Mouse (Mus musculus): ENCODE results near the gene Dpm1. TPM values are rescaled to one million over a fixed set of nuclear protein-coding genes. Genes with fewer than 3 reads are reported as not detected.
A peak's percentile ranks its signal among the peaks of the same experiment; 100 is the strongest.

Dpm1 gene
- 21.8 and 24.6 TPM in 2 replicates for polyA plus RNA-seq (2012; rRNA removed)

DNA sequence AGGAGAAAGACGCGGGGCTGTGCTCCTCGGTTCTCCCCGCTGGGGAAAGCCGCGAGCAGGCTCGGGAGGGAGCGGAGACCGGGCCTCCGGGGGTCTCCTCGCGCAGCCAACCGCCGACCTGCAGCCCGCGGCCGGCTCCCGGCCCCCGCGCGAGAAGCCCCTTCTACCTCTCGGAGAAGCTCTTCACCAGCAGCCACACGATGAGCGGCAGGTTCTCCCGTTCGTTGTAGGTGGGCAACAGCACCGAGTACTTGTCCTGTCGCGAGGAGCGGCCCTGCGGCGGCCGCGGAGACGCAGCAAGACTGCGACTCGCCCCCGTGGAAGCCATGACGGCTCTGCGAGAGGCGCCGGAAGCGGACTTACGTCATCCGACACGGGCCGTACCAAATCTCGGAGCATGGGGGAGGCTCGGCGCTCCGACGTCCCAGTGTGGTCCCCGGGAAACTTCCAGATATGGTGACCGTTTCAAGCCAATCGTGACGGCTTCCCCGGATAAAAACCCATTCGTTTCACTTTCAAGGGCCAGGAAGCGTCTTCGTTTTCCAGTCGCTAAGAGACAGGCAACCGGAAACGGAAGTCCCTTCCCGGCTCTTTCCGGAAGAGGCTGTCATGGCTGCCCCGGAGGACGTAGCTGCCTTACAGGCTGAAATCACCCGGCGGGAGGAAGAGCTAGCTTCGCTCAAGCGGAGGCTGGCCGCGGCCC lies at the start of gene Dpm1, which contains the start of the genes Gm20716 and Mocs3:
Dpm1 (minus strand) TSS at position 566 of the 703 bp plus-strand sequence.
Gm20716 (minus strand) TSS at position 339 of the 703 bp plus-strand sequence.
Mocs3 (plus strand) TSS at position 597 of the 703 bp plus-strand sequence.
- peak; percentile 74 to 89 for DNase-seq (ENCODE audit: extremely low spot score in 1 of 2, low spot score in 1 of 2)

DNA sequence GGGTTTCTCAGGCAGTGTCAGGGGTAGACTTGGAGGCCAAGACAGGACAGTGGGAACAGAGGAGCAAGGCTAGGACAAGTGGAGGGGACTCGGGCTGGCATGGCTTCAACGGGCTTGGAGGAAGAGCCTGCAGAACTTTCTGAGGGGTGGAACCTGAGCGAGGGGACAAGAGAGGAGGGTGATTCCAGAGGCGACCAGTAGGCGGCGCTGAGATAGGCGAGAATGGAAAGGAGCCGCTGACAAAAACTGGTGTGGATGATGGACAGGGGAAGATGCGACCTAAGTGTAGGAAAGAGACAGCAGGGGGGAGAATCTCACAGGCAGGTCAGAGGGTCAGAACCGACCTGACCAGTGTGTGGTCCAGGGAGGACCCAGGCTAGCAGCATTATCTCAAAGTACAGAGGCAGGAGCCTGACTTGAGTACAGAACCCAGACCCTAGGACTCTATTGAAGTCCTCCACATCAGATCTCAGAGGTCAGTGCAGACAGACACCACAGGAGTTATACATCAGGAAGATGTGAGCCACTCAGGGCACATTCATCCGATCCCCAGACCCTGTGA lies 44.1 kb upstream of the Dpm1 start:
- DNase-seq (ENCODE audit: extremely low spot score in 1 of 2, low spot score in 1 of 2) = peak in 1 of 2 experiments; percentile 84

GRCm38 (mm10) chr2:168273387-168273786 lies 43.0 kb upstream of the Dpm1 start:
- DNase-seq (ENCODE audit: extremely low spot score in 1 of 2, low spot score in 1 of 2) = no peak

DNA sequence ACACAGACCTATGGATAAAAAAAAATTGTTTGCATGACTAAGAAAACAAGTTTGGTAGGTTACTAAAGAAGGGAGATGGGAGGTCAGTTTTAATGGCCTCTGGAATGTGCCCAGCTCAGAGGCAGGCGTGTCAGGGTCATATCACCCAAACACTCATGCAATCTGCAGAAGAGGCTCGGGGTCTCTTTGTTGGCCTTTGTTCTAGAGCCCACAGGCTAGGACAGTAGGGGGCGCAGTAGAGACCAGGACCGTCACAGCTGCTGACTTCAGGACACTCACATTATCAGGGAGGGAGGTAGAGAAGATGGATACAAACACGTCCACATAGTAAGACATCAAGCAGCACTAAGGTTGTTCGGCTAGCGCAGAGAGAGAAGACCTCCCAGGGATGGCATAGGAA lies 37.6 kb upstream of the Dpm1 start:
- DNase-seq (ENCODE audit: extremely low spot score in 1 of 2, low spot score in 1 of 2) = no peak

DNA sequence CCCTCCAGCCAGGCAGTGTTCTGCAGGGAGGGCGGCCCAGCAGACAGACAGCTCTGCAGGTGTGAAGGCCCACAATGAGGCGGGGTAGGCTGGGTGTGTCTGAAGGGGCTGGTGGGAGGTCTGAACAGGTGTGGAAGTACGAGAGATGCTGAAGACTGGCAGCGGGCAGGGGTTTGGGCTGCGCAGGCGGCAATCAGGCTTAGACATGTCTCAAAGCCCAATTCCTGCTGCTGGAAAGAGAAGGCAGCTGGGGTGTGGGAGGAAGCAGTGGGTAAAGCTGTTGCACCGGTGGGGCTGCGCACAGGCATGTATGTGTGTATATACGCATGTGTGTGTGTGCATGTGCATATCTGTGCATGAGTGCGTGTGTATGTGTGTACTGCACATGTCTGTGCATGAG lies 30.5 kb upstream of the Dpm1 start:
- DNase-seq (ENCODE audit: extremely low spot score in 1 of 2, low spot score in 1 of 2) = peak; percentile 61 to 75

DNA sequence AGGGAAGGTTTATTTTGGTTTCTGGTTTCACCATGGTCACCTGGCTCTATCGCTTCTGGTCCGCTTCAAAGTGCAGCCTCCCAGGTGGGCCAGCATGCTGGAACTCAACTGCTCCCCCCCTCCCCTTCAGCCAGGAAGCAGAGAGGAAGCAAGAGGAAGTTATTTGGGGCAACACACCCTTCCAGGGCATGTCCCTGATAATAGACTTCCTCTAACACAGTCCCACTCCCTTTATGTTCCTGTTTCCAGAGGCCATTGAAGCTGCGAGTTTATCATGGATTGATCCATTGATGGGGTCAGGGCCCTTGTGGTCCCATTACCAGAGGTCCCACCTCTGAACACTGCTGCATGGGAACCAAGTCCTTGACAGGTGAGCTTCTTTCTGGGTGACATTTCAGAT lies 29.7 kb upstream of the Dpm1 start:
- no peak for DNase-seq (ENCODE audit: extremely low spot score in 1 of 2, low spot score in 1 of 2)

- no peak for DNase-seq (ENCODE audit: extremely low spot score in 1 of 2, low spot score in 1 of 2)
Observed at GRCm38 (mm10) chr2:168259046-168259445, 28.7 kb upstream of the Dpm1 start.

GRCm38 (mm10) chr2:168257188-168257587 lies 26.8 kb upstream of the Dpm1 start:
- no peak for DNase-seq (ENCODE audit: extremely low spot score in 1 of 2, low spot score in 1 of 2)

DNA sequence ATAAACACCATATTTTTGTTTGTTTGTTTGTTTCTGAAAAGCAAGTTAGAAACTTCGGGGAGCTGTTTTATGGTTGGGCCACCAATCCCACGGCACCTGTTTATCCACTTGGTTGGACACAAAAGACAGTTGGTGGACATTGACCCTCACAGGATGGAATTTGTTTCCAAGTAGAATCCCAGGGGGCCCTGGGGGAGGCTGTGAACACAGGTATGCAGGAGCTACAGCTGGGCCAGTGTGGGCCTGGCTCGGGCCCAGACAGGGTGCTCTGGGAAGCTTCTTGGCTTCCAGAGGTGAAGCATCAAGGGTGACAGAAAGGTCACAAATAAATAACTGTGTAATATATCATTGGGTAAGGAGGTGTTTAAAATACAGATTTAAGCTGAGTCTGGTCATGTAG lies 26.1 kb upstream of the Dpm1 start:
- DNase-seq (ENCODE audit: extremely low spot score in 1 of 2, low spot score in 1 of 2) = no peak

DNA sequence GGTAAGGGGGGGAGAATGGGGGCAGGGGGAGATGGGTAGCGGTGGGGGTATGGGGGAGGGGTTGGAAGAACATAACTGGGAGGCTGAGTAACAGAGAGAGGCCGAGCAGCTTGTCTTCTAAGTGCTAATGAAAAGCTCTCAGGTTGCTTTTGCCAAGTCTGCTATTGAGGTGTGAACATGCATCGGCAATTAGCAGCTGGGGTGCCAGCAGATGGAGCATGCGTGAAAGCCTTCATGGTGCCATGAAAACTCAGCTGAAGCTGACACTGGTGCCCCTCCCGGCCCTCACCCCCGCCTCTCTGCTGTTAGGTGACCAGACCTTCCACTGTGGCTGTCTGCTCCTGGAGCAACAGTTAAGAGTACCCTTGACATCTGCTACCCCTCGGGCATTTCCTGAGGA lies 23.4 kb upstream of the Dpm1 start:
- DNase-seq (ENCODE audit: extremely low spot score in 1 of 2, low spot score in 1 of 2) = peak; percentile 28 to 63

DNA sequence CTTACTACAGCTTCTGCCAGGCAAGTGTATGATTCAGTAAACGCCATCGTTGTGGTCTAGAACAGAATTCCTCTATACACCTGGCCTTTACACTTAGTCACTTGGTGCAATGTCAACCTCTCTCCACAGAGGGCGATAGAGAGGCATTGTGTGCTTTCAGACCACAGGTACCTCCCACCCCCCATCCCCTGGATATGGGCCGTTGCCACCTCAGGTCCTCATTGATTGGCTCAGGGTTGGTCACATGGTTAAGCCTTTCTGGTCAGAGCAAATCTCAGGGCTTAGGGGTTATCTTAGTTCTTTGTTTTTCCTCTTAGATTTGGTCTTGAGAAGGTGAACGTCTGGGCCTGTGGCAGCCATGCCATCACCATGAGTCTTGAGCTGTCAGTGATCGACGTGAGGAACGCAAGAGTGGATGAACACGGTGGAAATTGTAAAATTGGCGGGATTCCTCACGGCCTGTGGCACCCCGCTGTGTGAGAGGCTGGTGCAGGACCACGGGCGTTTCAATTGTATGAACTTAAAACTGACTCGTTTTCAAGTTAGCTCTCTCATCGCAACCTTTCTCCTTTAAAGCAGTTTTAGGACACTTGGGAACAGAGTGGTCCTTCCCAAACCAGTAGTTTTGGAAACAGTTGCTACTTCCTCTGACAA lies 22.4 kb upstream of the Dpm1 start:
- DNase-seq (ENCODE audit: extremely low spot score in 1 of 2, low spot score in 1 of 2) = peak in 1 of 2 experiments; percentile 54

- peak; percentile 73 to 97 for DNase-seq (ENCODE audit: extremely low spot score in 1 of 2, low spot score in 1 of 2)
Observed at GRCm38 (mm10) chr2:168250270-168250669, 19.9 kb upstream of the Dpm1 start.

GRCm38 (mm10) chr2:168248856-168249245 lies 18.5 kb upstream of the Dpm1 start:
- no peak for DNase-seq (ENCODE audit: extremely low spot score in 1 of 2, low spot score in 1 of 2)

DNA sequence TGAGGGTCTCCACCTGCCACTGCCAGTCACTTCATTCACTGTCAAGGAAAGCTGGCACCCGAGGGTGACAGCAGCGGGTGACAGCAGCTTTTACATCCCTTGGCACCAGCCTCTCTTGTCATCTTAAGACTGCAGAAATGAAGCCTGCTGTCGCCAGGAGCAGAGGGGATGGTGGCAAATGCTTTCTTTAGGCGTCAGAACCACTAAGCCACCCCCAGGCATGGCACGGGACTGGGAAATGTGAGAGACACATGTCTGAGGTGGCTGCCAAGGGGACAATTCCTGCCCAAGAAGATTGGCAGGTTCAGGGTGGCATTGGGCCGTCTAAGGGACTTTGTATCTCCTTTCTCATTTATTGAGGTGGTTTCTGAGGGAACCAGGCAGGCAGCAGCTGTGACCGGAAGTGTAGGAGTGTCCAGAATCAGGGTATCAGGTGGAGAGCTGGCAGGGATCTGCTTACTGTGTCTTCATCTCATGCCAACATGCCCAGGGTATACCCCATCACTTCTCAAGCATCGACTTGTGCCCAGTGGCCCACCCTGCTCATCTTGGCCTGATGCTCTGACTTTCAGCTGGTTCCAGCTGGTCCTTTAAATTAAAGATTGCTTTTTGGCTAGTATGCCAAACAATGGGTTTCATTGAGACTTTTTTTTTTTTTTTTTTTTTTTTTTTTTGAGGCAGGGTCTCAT lies 17.9 kb upstream of the Dpm1 start:
- DNase-seq (ENCODE audit: extremely low spot score in 1 of 2, low spot score in 1 of 2) = no peak

DNA sequence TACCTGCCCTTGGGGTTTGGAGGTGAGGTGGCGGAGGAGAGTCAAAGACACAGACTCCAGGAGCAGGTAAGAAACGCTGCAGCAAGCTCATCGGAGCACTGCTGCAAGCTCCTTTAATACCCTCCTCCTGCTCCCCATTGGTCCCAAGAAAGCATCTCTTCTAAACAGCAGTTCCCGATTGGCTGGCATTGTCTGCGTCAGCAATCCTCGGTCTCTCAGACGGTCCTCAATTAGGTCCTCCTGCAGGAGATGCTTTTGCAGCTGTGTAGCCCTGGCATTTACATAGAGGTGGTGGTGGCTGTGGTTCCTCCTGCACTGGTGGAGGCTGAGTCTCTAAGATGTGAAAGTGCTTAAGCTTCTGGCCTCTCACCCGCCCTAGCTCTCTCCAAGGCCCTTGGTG lies 15.2 kb upstream of the Dpm1 start:
- no peak for DNase-seq (ENCODE audit: extremely low spot score in 1 of 2, low spot score in 1 of 2)

DNA sequence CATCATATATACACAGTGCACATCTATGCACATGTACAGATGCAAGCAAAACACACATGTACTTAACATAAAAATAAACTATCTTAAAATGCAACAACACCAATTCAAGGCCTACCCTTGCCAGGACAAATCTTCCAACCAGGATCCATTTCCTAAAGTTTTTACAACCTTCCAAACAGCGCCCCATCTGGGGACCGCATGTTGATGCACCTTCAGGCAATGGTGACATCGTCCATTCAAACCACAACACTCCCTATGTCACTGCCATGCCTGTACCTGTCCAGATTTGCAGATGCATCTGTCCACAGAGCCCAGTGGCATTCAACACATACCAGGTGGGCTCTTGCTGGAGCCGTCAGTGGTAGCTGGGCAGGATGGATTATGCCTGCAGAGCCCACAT lies 12.9 kb upstream of the Dpm1 start:
- DNase-seq (ENCODE audit: extremely low spot score in 1 of 2, low spot score in 1 of 2) = no peak

GRCm38 (mm10) chr2:168242841-168243240 lies 12.4 kb upstream of the Dpm1 start:
- no peak for DNase-seq (ENCODE audit: extremely low spot score in 1 of 2, low spot score in 1 of 2)

DNA sequence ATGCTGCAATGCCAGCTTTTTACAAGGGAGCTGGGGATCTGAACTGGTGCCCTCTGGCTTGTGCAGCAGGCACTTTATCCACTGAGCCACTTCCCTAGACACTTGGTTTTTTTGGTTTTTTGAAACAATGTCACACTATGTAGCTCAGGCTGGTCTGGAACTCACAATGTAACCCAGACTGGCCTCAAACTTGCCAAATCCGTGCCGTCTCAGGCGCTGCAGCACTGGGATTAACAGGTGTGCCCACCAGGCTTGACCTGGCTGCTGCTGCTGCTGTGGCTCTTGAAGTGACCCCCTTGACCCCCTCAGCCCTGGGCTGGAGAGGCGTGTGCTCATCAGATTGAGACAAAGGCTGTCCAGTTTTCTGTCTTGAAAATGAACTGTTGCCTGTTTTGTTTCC lies 7.9 kb upstream of the Dpm1 start:
- no peak for DNase-seq (ENCODE audit: extremely low spot score in 1 of 2, low spot score in 1 of 2)

- DNase-seq (ENCODE audit: extremely low spot score in 1 of 2, low spot score in 1 of 2) = no peak
Observed at GRCm38 (mm10) chr2:168233286-168233685, 2.9 kb upstream of the Dpm1 start.

DNA sequence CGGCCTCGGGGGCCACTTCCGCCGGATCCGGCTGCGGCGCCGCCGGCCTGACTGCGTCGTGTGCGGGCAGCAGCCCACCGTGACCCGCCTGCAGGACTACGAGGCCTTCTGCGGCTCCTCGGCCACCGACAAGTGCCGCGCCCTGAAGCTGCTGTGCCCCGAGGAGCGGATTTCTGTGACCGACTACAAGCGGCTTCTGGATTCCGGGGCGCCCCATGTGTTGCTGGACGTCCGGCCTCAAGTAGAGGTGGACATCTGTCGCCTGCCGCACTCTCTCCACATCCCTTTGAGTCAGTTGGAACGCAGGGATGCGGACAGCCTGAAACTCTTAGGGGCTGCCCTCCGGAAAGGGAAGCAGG lies 1.1 kb upstream of the Dpm1 start:
- DNase-seq (ENCODE audit: extremely low spot score in 1 of 2, low spot score in 1 of 2) = no peak

DNA sequence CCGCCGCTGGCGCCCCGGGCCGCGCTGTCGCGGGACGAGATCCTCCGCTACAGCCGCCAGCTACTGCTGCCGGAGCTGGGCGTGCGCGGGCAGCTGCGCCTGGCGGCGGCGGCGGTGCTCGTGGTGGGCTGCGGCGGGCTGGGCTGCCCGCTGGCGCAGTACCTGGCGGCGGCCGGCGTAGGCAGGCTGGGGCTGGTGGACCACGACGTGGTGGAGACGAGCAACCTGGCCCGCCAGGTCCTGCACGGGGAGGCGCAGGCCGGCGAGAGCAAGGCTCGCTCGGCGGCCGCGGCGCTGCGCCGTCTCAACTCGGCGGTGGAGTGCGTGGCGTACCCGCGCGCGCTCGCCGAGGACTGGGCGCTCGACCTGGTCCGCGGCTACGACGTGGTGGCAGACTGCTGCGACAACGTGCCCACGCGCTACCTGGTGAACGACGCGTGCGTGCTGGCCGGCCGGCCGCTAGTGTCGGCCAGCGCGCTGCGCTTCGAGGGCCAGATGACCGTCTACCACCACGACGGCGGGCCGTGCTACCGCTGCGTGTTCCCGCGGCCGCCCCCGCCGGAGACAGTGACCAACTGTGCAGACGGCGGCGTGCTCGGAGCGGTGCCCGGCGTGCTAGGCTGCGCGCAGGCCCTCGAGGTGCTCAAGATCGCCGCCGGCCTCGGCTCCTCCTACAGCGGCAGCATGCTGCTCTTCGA lies 531 bp upstream of the Dpm1 start:
- DNase-seq (ENCODE audit: extremely low spot score in 1 of 2, low spot score in 1 of 2) = no peak
